Mouse (Mus musculus): ENCODE results near the gene Cdhr3.

The Cdhr3 gene

DNA sequence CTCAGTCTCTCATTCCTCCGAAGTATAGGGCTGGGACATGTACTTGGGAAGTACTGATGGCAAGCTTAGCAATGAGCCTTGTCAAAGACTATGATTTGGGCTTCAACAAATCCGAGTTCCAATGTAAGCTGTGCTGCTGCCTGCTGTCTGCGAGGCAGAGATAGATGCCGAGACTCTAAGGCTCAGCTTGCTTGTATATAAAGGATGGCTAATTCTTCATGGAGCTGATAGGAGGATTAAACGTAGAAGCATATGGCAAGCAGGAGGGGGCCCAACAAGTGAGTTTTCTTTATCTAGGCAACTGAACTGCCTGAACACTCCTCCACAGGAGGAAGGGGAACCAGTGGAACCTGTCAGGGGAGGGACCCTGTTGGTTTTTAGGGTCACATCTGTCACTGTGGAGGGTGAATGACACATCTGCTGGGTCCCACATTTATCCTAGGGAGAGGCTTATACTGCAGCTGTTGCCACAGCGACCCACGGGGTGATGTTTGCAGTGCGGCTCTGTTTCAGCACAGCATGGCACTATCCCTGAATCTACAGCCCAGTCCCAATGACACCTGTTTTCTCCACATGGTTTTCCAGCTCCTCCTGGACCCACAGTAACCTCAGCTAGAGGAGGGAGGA lies 89.2 kb downstream of the Cdhr3 start:
- 58% methylated on average over 8 of the region's 8 CpGs for WGBS

DNA sequence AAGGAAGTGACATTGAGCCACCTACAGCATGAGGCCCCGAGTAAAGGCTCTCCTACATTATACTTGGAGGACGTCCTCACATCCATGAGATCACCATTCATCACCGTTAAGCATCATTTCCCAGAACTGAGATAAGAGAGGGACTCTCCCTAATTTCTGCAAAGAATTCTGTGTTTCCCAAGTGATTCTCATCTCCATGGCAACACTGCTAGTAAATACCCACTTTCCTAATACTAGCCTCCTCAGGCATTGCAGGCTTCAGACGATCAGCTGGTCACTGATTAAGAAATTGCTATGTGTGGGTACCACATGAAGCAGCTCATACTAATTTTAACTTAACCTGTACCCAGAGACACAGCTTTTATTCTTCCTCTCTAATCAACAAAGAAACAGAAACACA lies 92.3 kb downstream of the Cdhr3 start:
- WGBS, result 68% methylated on average over 4 of the region's 4 CpGs

DNA sequence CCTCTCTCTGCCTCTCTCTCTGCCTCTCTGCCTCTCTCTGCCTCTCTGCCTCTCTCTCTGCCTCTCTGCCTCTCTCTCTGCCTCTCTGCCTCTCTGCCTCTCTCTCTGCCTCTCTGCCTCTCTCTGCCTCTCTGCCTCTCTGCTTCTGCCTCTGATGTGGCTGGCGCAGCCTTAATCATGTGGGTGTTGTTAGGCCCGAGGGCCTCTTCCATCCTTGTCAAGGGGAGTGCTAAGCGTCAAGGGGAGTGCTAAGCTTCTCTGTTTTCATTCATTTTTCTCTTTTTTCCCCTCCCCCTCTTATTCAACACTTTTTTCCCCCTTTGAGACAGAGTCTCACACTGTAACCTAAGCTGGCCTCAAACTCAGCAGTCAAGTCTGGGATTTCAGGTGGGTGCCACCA lies 92.9 kb downstream of the Cdhr3 start:
- WGBS, result 54% methylated on average over 3 of the region's 3 CpGs

DNA sequence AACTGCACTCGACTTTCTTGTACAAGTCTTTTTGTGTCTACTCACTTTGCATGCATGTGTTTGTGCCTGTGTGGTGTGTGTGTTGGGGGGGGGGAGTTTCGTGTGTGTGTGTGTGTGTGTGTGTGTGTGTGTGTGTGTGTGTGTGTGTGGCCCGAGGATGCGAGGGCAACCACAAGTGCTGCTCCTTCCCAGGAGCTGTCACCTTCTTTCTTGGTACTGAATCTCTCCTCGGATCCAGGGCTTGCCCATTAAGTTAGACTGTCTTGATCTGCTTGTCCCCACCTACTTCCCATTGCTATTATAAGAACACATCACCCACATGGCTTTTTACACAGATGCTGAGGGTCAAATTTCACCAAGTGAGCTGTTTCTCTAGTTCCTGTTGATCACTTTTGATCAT lies 93.9 kb downstream of the Cdhr3 start:
- 67% methylated on average over 5 of the region's 5 CpGs for WGBS

DNA sequence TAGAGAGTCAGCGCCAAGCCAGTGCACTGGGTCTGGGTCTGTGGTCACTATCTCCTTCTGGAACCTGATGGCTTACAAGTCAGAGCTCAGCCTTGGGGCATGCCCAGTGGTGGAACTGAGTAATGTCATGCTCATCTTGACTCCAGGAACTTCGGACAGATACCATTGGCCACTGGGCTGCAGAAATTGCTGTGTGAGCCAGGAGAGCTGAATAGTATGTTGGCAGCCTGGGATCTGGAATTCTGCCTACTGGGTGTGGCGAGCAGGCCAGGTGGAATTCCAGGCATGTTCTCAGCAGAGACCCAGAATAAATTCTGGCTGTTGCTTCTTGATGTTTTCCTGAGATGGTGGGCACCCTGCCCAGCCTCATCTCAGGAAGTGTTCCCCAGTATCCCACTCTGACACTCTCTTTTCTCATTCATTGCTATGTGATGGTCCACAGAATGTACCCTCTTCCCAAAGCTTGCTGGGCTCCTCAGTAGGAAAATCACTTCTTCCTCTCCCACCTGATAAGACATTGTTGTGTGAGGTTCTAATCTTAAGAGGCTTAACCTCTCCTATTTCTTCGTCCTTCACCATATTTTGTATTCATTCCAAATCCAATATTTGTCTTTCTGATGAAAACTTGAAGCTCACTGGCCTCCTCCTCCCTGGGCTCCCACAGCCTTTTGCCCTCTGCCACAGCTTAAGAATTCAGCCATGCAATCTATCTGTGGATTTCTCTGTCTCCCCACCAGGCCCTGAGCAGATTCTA lies 97.4 kb downstream of the Cdhr3 start:
- 78% methylated on average over 4 of the region's 4 CpGs for WGBS

DNA sequence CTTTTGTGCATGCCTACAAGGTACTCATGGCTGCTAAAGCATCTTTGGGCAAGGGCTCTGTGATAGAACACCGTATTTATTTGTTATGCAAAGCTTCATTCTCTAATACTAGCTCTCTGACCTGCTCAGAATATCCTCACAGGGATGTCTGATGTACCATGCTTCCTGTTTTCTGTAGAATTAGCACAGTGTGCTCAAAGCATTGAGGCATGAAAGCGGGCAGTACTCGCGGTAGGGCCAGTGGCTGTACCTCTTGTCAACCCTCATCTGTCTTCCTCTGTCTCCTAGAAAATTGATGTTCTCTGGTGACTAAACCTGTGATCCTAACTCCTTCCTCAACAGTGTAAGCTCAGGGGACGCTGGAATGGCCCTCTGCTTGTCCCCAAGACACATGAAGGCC lies 98.6 kb downstream of the Cdhr3 start:
- WGBS, result 89% methylated on average over 5 of the region's 5 CpGs

DNA sequence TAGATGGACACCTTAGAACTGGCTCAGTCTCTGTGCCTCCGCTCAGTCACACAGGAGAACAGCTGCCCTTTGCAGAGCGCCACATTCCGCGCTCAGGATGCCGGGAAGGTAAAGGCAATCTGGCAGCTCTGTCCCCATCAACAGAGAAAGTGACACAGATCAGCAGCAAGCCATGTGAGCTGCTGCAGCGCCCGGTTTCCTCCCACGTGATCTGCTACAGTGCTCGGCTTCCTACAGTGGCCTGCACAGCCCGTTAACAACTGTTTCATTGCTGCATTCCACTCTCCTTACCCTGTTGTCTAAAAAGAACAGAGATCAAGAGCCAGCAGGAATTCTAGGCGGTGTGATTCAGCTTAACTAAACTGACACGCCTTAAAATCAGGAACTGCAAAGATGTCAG lies 102.9 kb downstream of the Cdhr3 start:
- 57% methylated on average over 12 of the region's 12 CpGs for WGBS

DNA sequence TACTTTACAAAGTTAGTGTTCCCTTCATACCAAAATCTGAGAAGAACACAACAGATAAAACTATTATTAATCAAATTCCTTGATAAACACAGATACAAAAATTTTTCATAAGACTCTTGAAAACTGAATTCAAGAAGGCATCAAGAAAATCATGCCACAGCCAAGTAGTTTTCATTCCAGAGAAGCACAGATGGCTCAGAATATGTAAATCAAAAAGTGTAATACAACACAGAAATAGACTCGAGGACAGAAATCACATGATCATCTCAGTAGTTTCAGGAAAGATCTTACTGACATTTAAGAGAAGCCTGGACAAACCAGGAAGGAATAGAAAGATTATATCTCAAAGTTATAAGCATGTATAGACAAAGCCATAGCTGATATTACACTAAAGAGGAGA lies 106.4 kb downstream of the Cdhr3 start:
- 21% methylated on average over 1 of the region's 1 CpGs for WGBS
